Mouse (Mus musculus) megakaryocyte-erythroid progenitor cell, adult 5-6 weeks (primary cell): ENCODE data around the gene Ins2. TPM values are rescaled to one million over a fixed set of nuclear protein-coding genes. Genes with fewer than 3 reads are reported as not detected.

Experiments used
- ATAC-seq: replicated peaks from 2 replicates; pipeline ENCODE4 v1.8.0; 2016; ENCODE audit warnings: mild to moderate bottlenecking, inconsistent platforms; ENCODE audit not compliant: severe bottlenecking, poor library complexity, low FRiP score, low TSS enrichment
- total RNA-seq, 2 experiments: library from RNA; stranded (forward) in 1 of 2; stranded (reverse) in 1 of 2; fragments of 200-1000, 215-1000 nt in 1 of 2; fragments of >200 nt in 1 of 2; fragmentation: Nextera tagmentation in 1 of 2; gene quantifications; 2 replicates each; pipeline ENCODE4 v1.2.3; 2014 to 2017

Ins2 gene
- total RNA-seq (2014; fragmentation: Nextera tagmentation) (not detected in 2 replicates), total RNA-seq (2017) (not detected in 2 replicates)

- 0 out of 2 replicates have a peak, but pooled peaks have one; percentile 34 for ATAC-seq
Measured at GRCm38 (mm10) chr7:142743281-142743680, at the start of gene Ins2. TSS of gene Ins2 (minus strand) at chr7:142743381.

GRCm38 (mm10) chr7:142792650-142793275 is 49.6 kb upstream of the Ins2 start:
- no peak for ATAC-seq

- ATAC-seq, result no peak
Measured at GRCm38 (mm10) chr7:142789667-142790066, 46.5 kb upstream of the Ins2 start.

- ATAC-seq, result peak; percentile 84
Measured at GRCm38 (mm10) chr7:142737772-142738171, 5.4 kb downstream of the Ins2 start.

GRCm38 (mm10) chr7:142736943-142737490 is 6.2 kb downstream of the Ins2 start:
- peak; percentile 87 for ATAC-seq

GRCm38 (mm10) chr7:142725973-142726372 is 17.2 kb downstream of the Ins2 start:
- no peak for ATAC-seq

- peak; percentile 63; the same call in 1 of the 2 replicates for ATAC-seq
Measured at GRCm38 (mm10) chr7:142720725-142721124, 22.5 kb downstream of the Ins2 start.

GRCm38 (mm10) chr7:142714783-142715498 is 28.2 kb downstream of the Ins2 start:
- ATAC-seq, result peak; percentile 73

- ATAC-seq, result no peak
Measured at GRCm38 (mm10) chr7:142706873-142707272, 36.3 kb downstream of the Ins2 start.

GRCm38 (mm10) chr7:142699334-142699860 is 43.8 kb downstream of the Ins2 start:
- ATAC-seq, result no peak

- ATAC-seq, result no peak
Measured at GRCm38 (mm10) chr7:142678611-142679010, 64.6 kb downstream of the Ins2 start.

GRCm38 (mm10) chr7:142675644-142676043 is 67.5 kb downstream of the Ins2 start:
- ATAC-seq, result peak; percentile 77

GRCm38 (mm10) chr7:142675141-142675540 is 68.0 kb downstream of the Ins2 start:
- ATAC-seq, result no peak

GRCm38 (mm10) chr7:142672120-142672519 is 71.1 kb downstream of the Ins2 start:
- no peak for ATAC-seq

GRCm38 (mm10) chr7:142671067-142671466 is 72.1 kb downstream of the Ins2 start:
- ATAC-seq, result no peak

GRCm38 (mm10) chr7:142669751-142670625 is 73.2 kb downstream of the Ins2 start, which contains the start of gene Gm49394:
TSS of gene Gm49394 (minus strand) at chr7:142669942.
- no peak for ATAC-seq

GRCm38 (mm10) chr7:142668328-142668727 is 74.9 kb downstream of the Ins2 start:
- ATAC-seq, result no peak

GRCm38 (mm10) chr7:142667521-142667920 is 75.7 kb downstream of the Ins2 start:
- ATAC-seq, result no peak

- ATAC-seq, result no peak
Measured at GRCm38 (mm10) chr7:142666659-142667058, 76.5 kb downstream of the Ins2 start, which contains the start of gene Igf2. TSS of gene Igf2 (minus strand) at chr7:142666816.
